In the genomic region with DNA sequence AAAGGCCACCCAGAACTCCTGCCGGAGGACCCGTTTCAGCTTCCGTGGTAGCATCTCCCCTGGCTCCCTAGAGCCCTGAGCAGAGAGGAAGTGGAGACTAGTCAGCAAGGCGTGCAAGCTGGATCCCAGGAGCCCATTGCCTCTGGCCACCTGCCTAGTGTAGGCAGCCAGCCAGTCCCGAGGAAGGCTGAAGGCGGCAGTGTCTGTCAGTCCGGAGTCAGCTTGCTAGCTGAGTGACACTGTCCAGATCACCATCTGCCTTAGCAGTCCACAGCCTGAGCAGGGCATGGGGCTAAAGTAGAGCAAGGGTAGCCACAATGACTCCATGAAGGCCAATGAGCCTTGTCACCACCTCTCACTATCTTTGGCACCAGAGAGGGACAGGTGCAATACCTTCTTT, we compare ENCODE assay signal across 12 mouse cellular contexts. TPM values are rescaled to one million over a fixed set of nuclear protein-coding genes. Genes with fewer than 3 reads are reported as not detected.
DNase-seq lines count a peak whose midpoint lies in the region; ATAC-seq and TF ChIP-seq lines count a peak whose summit lies in the region.
"Had no signal": no experiment of that assay in that cellular context is flagged by ENCODE, and none has a peak within 500 bp of the region (broad histone marks: within the 10 kb centered on the region; RNA-seq: fewer than 3 reads in every experiment).

No protein-coding gene starts in this region.

- 0 out of 2 replicates have a peak, but pooled peaks cover 6% of the 10 kb centered on the region for H3K27me3 ChIP-seq in heart, embryonic 10.5 days (ENCODE audit: insufficient read depth, poor library complexity, severe bottlenecking)
- no peaks in the 10 kb centered on the region for H3K27me3 ChIP-seq in midbrain, embryonic 11.5 days (ENCODE audit: control insufficient read depth, insufficient read depth, low read length)

- intact Hi-C loops in left cerebral cortex, postnatal 36 days (cut with DNase I): no loop called here
- intact Hi-C loops in left cerebral cortex, adult 2 months (cut with DNase I): no loop called here

- DNase-seq in left cerebral cortex, postnatal 36 days (ENCODE audit: low spot score in 2 of 2): peak; percentile 19 to 23
- no peak for DNase-seq in left cerebral cortex, adult 2 months (ENCODE audit: extremely low spot score in 1 of 2, low spot score in 2 of 2)
- peak; percentile 26 to 61 for DNase-seq in adrenal gland, postnatal 36 days
- DNase-seq in heart, embryonic 10.5 days (ENCODE audit: low spot score): no peak
- peak; percentile 18 for DNase-seq in skeletal muscle tissue, adult 2 months (ENCODE audit: low read depth, low spot score)
- no peak for DNase-seq in midbrain, embryonic 11.5 days (ENCODE audit: low spot score, missing footprints)
- DNase-seq: thymus, postnatal 36 days had no signal

- no peaks in the 10 kb centered on the region for H3K36me3 ChIP-seq in heart, embryonic 10.5 days
- H3K36me3 ChIP-seq in midbrain, embryonic 11.5 days (ENCODE audit: control insufficient read depth, insufficient read depth, low read length): no peaks in the 10 kb centered on the region

- H3K27ac ChIP-seq in left cerebral cortex, adult 2 months: no peak overlapping the region
- peak overlapping the region; percentile 43; the same call in 1 of the 2 replicates for H3K27ac ChIP-seq in heart, embryonic 10.5 days
- H3K27ac ChIP-seq in midbrain, embryonic 11.5 days (ENCODE audit: low read depth, low read length): no peak overlapping the region
- H3K27ac ChIP-seq: hindbrain, postnatal 0 days had no signal

- H3K4me1 ChIP-seq in heart, embryonic 10.5 days: peaks cover 18% of the 10 kb centered on the region
- H3K4me1 ChIP-seq in midbrain, embryonic 11.5 days (ENCODE audit: control insufficient read depth, insufficient read depth, low read length): no peaks in the 10 kb centered on the region
- H3K4me1 ChIP-seq: megakaryocyte, embryonic 14.5 days had no signal

- H3K4me2 ChIP-seq in midbrain, embryonic 11.5 days: no peak overlapping the region

- no peak overlapping the region for H3K4me3 ChIP-seq in left cerebral cortex, adult 2 months
- no peak overlapping the region for H3K4me3 ChIP-seq in heart, embryonic 10.5 days
- no peak overlapping the region for H3K4me3 ChIP-seq in midbrain, embryonic 11.5 days (ENCODE audit: low read depth, low read length)
- H3K4me3 ChIP-seq: megakaryocyte, embryonic 14.5 days had no signal

- TF ChIP-seq CTCF in left cerebral cortex, adult 2 months (IDR thresholded peaks at IDR 0.05): no peak

- no peak overlapping the region for H3K9ac ChIP-seq in midbrain, embryonic 11.5 days (ENCODE audit: low read length)

- no peaks in the 10 kb centered on the region for H3K9me3 ChIP-seq in heart, embryonic 10.5 days
- no peaks in the 10 kb centered on the region for H3K9me3 ChIP-seq in midbrain, embryonic 11.5 days (ENCODE audit: control insufficient read depth, low read length)
- H3K9me3 ChIP-seq: megakaryocyte, embryonic 14.5 days had no signal

- no peak for ATAC-seq in inflammation-experienced regulatory T-cells, adult 6 months
- ATAC-seq in midbrain, embryonic 11.5 days (ENCODE audit: low FRiP score): no peak
- ATAC-seq: hindbrain, postnatal 0 days had no signal

- WGBS in heart, embryonic 10.5 days: 31% methylated on average over 7 of the region's 7 CpGs
- WGBS in midbrain, embryonic 11.5 days: 84% methylated on average over 7 of the region's 7 CpGs

RNA-seq across cellular contexts. Expression of a gene that starts 10.3 kb away (rescaled TPM):
- 10 to 100 TPM; 11.7 to 12.6 TPM for total RNA-seq in left cerebral cortex, postnatal 36 days (2021)
- 1 to 10 TPM; 9.5 to 9.8 TPM for total RNA-seq in left cerebral cortex, adult 2 months (2021)
- total RNA-seq in adrenal gland, postnatal 36 days (2021): 1 to 10 TPM; 4.2 to 5.7 TPM
- polyA plus RNA-seq in heart, embryonic 10.5 days (2016; fragmentation: Nextera tagmentation; extraction: Ambion mirVana): 2.7 and 4.9 TPM in 2 replicates
- polyA plus RNA-seq in inflammation-experienced regulatory T-cells, adult 6 months (2017; shearing (Covaris generic)): not detected
- polyA plus RNA-seq in midbrain, embryonic 11.5 days (2014; fragmentation: Nextera tagmentation; extraction: Ambion mirVana): 2.7 and 2.8 TPM in 2 replicates

RNA-seq across cellular contexts. Expression of a gene that starts 50.8 kb away (rescaled TPM):
- not detected for total RNA-seq in left cerebral cortex, postnatal 36 days (2021)
- total RNA-seq in left cerebral cortex, adult 2 months (2021): not detected
- total RNA-seq in adrenal gland, postnatal 36 days (2021): not detected
- polyA plus RNA-seq in heart, embryonic 10.5 days (2016; fragmentation: Nextera tagmentation; extraction: Ambion mirVana): not detected in 2 replicates
- not detected for polyA plus RNA-seq in inflammation-experienced regulatory T-cells, adult 6 months (2017; shearing (Covaris generic))
- polyA plus RNA-seq in midbrain, embryonic 11.5 days (2014; fragmentation: Nextera tagmentation; extraction: Ambion mirVana): not detected in 2 replicates
- total RNA-seq: hindbrain, postnatal 0 days; left cerebral cortex, postnatal 25 days had no signal
- polyA plus RNA-seq: hindbrain, postnatal 0 days; liver, embryonic 16.5 days had no signal

RNA-seq across cellular contexts. Expression of a gene that starts 57.8 kb away (rescaled TPM):
- 10 to 100 TPM; 40.4 to 44.2 TPM for total RNA-seq in left cerebral cortex, postnatal 36 days (2021)
- 10 to 100 TPM; 44.7 to 50.3 TPM for total RNA-seq in left cerebral cortex, adult 2 months (2021)
- total RNA-seq in adrenal gland, postnatal 36 days (2021): 1 to 10 TPM; 2.2 to 4.7 TPM
- polyA plus RNA-seq in heart, embryonic 10.5 days (2016; fragmentation: Nextera tagmentation; extraction: Ambion mirVana): 0.43 TPM in 2 replicates
- polyA plus RNA-seq in inflammation-experienced regulatory T-cells, adult 6 months (2017; shearing (Covaris generic)): under 1 TPM in 2 of 3 experiments, not detected in 1; 0.13 to 0.59 TPM
- polyA plus RNA-seq in midbrain, embryonic 11.5 days (2014; fragmentation: Nextera tagmentation; extraction: Ambion mirVana): 0.75 and 1.5 TPM in 2 replicates

RNA-seq across cellular contexts. Expression of a gene that starts 59.9 kb away (rescaled TPM):
- total RNA-seq in left cerebral cortex, postnatal 36 days (2021): not detected
- total RNA-seq in left cerebral cortex, adult 2 months (2021): not detected
- total RNA-seq in adrenal gland, postnatal 36 days (2021): not detected
- not detected in 2 replicates for polyA plus RNA-seq in heart, embryonic 10.5 days (2016; fragmentation: Nextera tagmentation; extraction: Ambion mirVana)
- not detected for polyA plus RNA-seq in inflammation-experienced regulatory T-cells, adult 6 months (2017; shearing (Covaris generic))
- not detected in 2 replicates for polyA plus RNA-seq in midbrain, embryonic 11.5 days (2014; fragmentation: Nextera tagmentation; extraction: Ambion mirVana)
- total RNA-seq: hindbrain, postnatal 0 days; left cerebral cortex, postnatal 25 days had no signal
- polyA plus RNA-seq: hindbrain, postnatal 0 days; liver, embryonic 16.5 days had no signal

Comparison
In these comparisons a context has a peak if more than half of its experiments do, and no peak if none do; other contexts are left out.
1. DNase-seq: peak in left cerebral cortex, postnatal 36 days (2 of 2), adrenal gland, postnatal 36 days (2 of 2) and skeletal muscle tissue, adult 2 months (single experiment); none in left cerebral cortex, adult 2 months (0 of 2), heart, embryonic 10.5 days (single experiment) and midbrain, embryonic 11.5 days (single experiment).
2. RNA of a gene that starts 57.8 kb away (total RNA-seq): 44.7 to 50.3 TPM in left cerebral cortex, adult 2 months and 40.4 to 44.2 TPM in left cerebral cortex, postnatal 36 days; 2.2 to 4.7 TPM in adrenal gland, postnatal 36 days; every median in the first group is over 4 times any median in the second.